Mouse (Mus musculus) C2C12 (cell line): Measurements from ENCODE around the gene Usp45. TPM values are rescaled to one million over a fixed set of nuclear protein-coding genes. Genes with fewer than 3 reads are reported as not detected.
"Not testable (repeated sequence)": the region's sequence is repeated elsewhere in the genome, so short reads cannot be mapped to it uniquely, and the experiment has no call there.

Experiments used
- H3K27me3 ChIP-seq: one replicate; pipeline ENCODE4 v1.6.1; 2011; ENCODE audit not compliant: control insufficient read depth, insufficient read depth, insufficient read length
- H3K36me3 ChIP-seq: one replicate; pipeline ENCODE4 v1.6.1; 2011; ENCODE audit not compliant: control insufficient read depth, insufficient read depth
- H3K4me3 ChIP-seq: one replicate; pipeline ENCODE4 v1.5.1; 2011; ENCODE audit warnings: mild to moderate bottlenecking, control low read depth; ENCODE audit not compliant: poor library complexity, insufficient read depth, severe bottlenecking
- H3K79me2 ChIP-seq: one replicate; pipeline ENCODE4 v1.6.1; 2011; ENCODE audit not compliant: control insufficient read depth, insufficient read depth
- H3K79me3 ChIP-seq: one replicate; pipeline ENCODE4 v1.6.1; 2011; ENCODE audit warnings: low read depth, control low read depth
- H3ac ChIP-seq: one replicate; pipeline ENCODE3; 2011; ENCODE audit warnings: low read depth; ENCODE audit not compliant: control insufficient read depth, insufficient read length
- CEBPB ChIP-seq: IDR thresholded peaks from one replicate; pipeline ENCODE4 v1.6.1; 2011; ENCODE audit warnings: low read depth, mild to moderate bottlenecking, control low read depth, moderate library complexity
- CTCF ChIP-seq: IDR thresholded peaks from one replicate; pipeline ENCODE4 v1.5.1; 2011; ENCODE audit not compliant: control insufficient read depth, insufficient read depth, insufficient read length
- FOSL1 ChIP-seq: IDR thresholded peaks from one replicate; pipeline ENCODE4 v1.8.0; 2011; ENCODE audit warnings: mild to moderate bottlenecking, low read length; ENCODE audit not compliant: poor library complexity, insufficient read depth, severe bottlenecking
- MAX ChIP-seq: IDR thresholded peaks from one replicate; pipeline ENCODE4 v1.6.1; 2011; ENCODE audit warnings: mild to moderate bottlenecking, control low read depth
- MYOD1 ChIP-seq: IDR thresholded peaks from one replicate; pipeline ENCODE4 v1.6.1; 2011; ENCODE audit warnings: low read depth; ENCODE audit not compliant: control insufficient read depth, insufficient read length
- MYOG ChIP-seq: IDR thresholded peaks from one replicate; pipeline ENCODE4 v1.6.1; 2011; ENCODE audit not compliant: control insufficient read depth, insufficient read length; ENCODE audit errors: extremely low read depth
- USF1 ChIP-seq: IDR thresholded peaks from one replicate; pipeline ENCODE4 v1.6.1; 2011; ENCODE audit warnings: low read depth, mild to moderate bottlenecking, control low read depth, moderate library complexity
- long read RNA-seq, 2 experiments: library from polyadenylated mRNA; unstranded; transcript quantifications; one replicate each; pipeline ENCODE4 v2.0.0; 2019 to 2020
- polyA plus RNA-seq: library from polyadenylated mRNA; unstranded; fragments of >200 nt; fragmentation: generic; extraction: Trizol; gene quantifications from one replicate; pipeline ENCODE4 v1.2.1, GENCODE M21; 2012; ENCODE audit warnings: missing spikeins

The Usp45 gene
- polyA plus RNA-seq = 4.2 TPM
- long read RNA-seq, experiment 1, full-length matches to known transcripts = 1 of 2 reads
- long read RNA-seq, experiment 1, partial matches to known transcripts = 0 of 2 reads
- long read RNA-seq, experiment 1, other reads (novel, unspliced or antisense) = 1 of 2 reads
- long read RNA-seq, experiment 2, full-length matches to known transcripts = 16 of 29 reads
- long read RNA-seq, experiment 2, partial matches to known transcripts = 7 of 29 reads
- long read RNA-seq, experiment 2, other reads (novel, unspliced or antisense) = 6 of 29 reads

- Histone ChIP-seq H3K4me3 (peak within 1 kb of the TSS; percentile 52), H3K79me2 (no peaks in the 10 kb centered on the region), H3ac (peak within 1 kb of the TSS; percentile 69), H3K27me3 (no peaks in the 10 kb centered on the region), H3K79me3 (no peaks in the 10 kb centered on the region), H3K36me3 (no peaks in the 10 kb centered on the region)
- TF ChIP-seq MYOG = no peak
- peak; percentile 28 for TF ChIP-seq CTCF
These were observed at the start of gene Usp45, which contains the start of gene Tstd3 for GRCm38 (mm10) chr4:21766863-21767304. Gene Usp45 (plus strand): TSS chr4:21767156. Gene Tstd3 (minus strand): TSS chr4:21767212.

- Histone ChIP-seq H3K36me3 (no peaks in the 10 kb centered on the region), H3ac (no peak overlapping the region), H3K4me3 (no peak overlapping the region), H3K79me2 (peaks cover 6% of the 10 kb centered on the region), H3K27me3 (peaks cover 3% of the 10 kb centered on the region), H3K79me3 (peaks cover under 1% of the 10 kb centered on the region)
- TF ChIP-seq FOSL1 (no peak), MYOG (no peak), MYOD1 (no peak), CTCF (no peak), USF1 (no peak), MAX (no peak), CEBPB (no peak)
These were observed 44.1 kb upstream of the Usp45 start for GRCm38 (mm10) chr4:21722752-21723334.

- no peaks in the 10 kb centered on the region for H3K27me3 ChIP-seq
- peaks cover 20% of the 10 kb centered on the region for H3K79me3 ChIP-seq
- H3K4me3 ChIP-seq = peak overlapping the region; percentile 80
- H3K79me2 ChIP-seq = peaks cover 35% of the 10 kb centered on the region
- H3K36me3 ChIP-seq = peaks cover 7% of the 10 kb centered on the region
- TF ChIP-seq USF1 = no peak
- no peak for TF ChIP-seq MYOG
- TF ChIP-seq MAX = no peak
- TF ChIP-seq FOSL1 = no peak
- no peak for TF ChIP-seq CTCF
- TF ChIP-seq CEBPB = no peak
- no peak overlapping the region for H3ac ChIP-seq
These were observed 39.9 kb upstream of the Usp45 start for GRCm38 (mm10) chr4:21726912-21727614.

DNA sequence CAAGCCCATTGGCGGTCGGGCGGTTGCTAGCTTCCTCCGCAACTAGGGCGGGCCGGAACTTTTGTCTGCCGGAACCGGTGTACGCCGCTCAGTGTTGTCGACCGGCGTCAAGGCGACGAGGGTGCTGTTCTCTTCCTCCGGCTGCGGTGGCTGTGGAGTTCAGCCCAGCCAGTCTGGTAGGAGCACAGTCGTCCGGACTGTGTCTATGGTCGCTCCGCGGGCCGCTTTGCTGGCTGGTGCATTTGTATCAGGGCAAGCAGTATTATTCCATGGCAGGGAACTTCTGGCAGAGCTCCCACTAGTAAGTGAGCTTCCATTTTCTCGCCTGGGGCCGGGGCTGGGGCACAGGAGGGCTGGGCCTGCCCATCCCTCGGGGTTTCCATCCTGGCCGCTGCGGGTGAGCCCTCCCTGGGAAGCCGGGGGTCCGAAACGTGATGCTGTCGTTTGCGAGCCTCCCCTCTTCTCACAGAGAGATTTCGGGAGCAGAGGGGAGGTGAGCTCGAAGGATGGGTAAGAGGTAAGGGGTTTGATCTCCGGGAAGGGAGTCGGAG is 39.3 kb upstream of the Usp45 start, which contains the start of gene Ccnc:
Gene Ccnc (plus strand): TSS at position 87 of the 551 bp plus-strand sequence.
- no peaks in the 10 kb centered on the region for H3K27me3 ChIP-seq
- peak within 1 kb of the TSS; percentile 80 for H3K4me3 ChIP-seq
- H3K36me3 ChIP-seq = peaks cover 7% of the 10 kb centered on the region
- peaks cover 35% of the 10 kb centered on the region for H3K79me2 ChIP-seq
- H3K79me3 ChIP-seq = peaks cover 20% of the 10 kb centered on the region
- H3ac ChIP-seq = peak within 1 kb of the TSS; percentile 78
- no peak for TF ChIP-seq USF1
- no peak for TF ChIP-seq CEBPB
- TF ChIP-seq MAX = no peak
- TF ChIP-seq FOSL1 = no peak
- TF ChIP-seq CTCF = no peak

GRCm38 (mm10) chr4:21739169-21739568 is 27.8 kb upstream of the Usp45 start:
- peaks cover 54% of the 10 kb centered on the region for H3K36me3 ChIP-seq
- TF ChIP-seq MYOG (no peak), CEBPB (no peak), FOSL1 (no peak), MYOD1 (no peak), USF1 (no peak), CTCF (no peak), MAX (no peak)
- no peaks in the 10 kb centered on the region for H3K79me3 ChIP-seq
- peaks cover 7% of the 10 kb centered on the region for H3K79me2 ChIP-seq
- no peak overlapping the region for H3K4me3 ChIP-seq
- H3ac ChIP-seq = no peak overlapping the region
- no peaks in the 10 kb centered on the region for H3K27me3 ChIP-seq

DNA sequence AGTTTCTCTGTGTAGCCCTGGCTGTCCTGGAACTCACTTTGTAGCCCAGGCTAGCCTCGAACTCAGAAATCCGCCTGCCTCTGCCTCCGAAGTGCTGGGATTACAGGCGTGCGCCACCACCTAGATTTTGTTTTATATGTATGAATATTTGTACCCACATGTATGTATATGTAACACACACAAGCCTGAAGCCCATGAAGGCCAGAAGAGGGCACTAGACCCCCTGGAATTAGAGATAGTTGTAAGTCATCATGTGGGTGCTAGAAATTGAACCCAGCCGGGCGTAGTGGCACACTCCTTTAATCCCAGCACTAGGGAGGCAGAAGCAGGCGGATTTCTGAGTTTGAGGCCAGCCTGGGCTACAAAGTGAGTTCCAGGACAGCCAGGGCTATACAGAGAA is 22.8 kb upstream of the Usp45 start:
- H3K36me3 ChIP-seq = peaks cover 73% of the 10 kb centered on the region
- not testable (repeated sequence) for H3K4me3 ChIP-seq

More for the DNA sequence above, 22.8 kb upstream of the Usp45 start:
- not testable (repeated sequence) for H3ac ChIP-seq, H3K79me3 ChIP-seq, H3K79me2 ChIP-seq, H3K27me3 ChIP-seq
